Mouse (Mus musculus): ENCODE data around the gene Esx1. TPM values are rescaled to one million over a fixed set of nuclear protein-coding genes. Genes with fewer than 3 reads are reported as not detected.

The Esx1 gene
- polyA plus RNA-seq, 1 experiment from 2014 or later: not detected

- Histone ChIP-seq H3K27me3 (ENCODE audit: control insufficient read depth, insufficient read depth, low read depth, low read length) (no peaks in the 10 kb centered on the region), H3K36me3 (ENCODE audit: control insufficient read depth, insufficient read depth) (no peaks in the 10 kb centered on the region), H3K9ac (ENCODE audit: low read depth, low read length) (no peak overlapping the region), H3K4me3 (ENCODE audit: low read depth, low read length) (no peak overlapping the region), H3K4me1 (ENCODE audit: control insufficient read depth, low read depth, low read length) (no peaks in the 10 kb centered on the region), H3K4me2 (ENCODE audit: low read depth, low read length) (no peak overlapping the region), H3K27ac (ENCODE audit: low read length) (no peak overlapping the region), H3K9me3 (replicated peaks; ENCODE audit: control insufficient read depth, low read length) (no peaks in the 10 kb centered on the region)
- ATAC-seq (ENCODE audit: low read depth): no peak
- WGBS (ENCODE audit: insufficient replicate concordance): 27% methylated on average over 2 of the region's 2 CpGs
Measured at GRCm38 (mm10) chrX:137142546-137142945, 20.7 kb upstream of the Esx1 start.

- 17% methylated on average over 6 of the region's 6 CpGs for WGBS (ENCODE audit: insufficient replicate concordance)
- Histone ChIP-seq H3K4me2 (ENCODE audit: low read depth, low read length) (no peak overlapping the region), H3K9me3 (replicated peaks; ENCODE audit: control insufficient read depth, low read length) (no peaks in the 10 kb centered on the region), H3K9ac (ENCODE audit: low read depth, low read length) (no peak overlapping the region), H3K4me3 (ENCODE audit: low read depth, low read length) (no peak overlapping the region), H3K27ac (ENCODE audit: low read length) (no peak overlapping the region), H3K36me3 (ENCODE audit: control insufficient read depth, insufficient read depth) (no peaks in the 10 kb centered on the region), H3K27me3 (ENCODE audit: control insufficient read depth, insufficient read depth, low read depth, low read length) (no peaks in the 10 kb centered on the region), H3K4me1 (ENCODE audit: control insufficient read depth, low read depth, low read length) (no peaks in the 10 kb centered on the region)
- ATAC-seq (ENCODE audit: low read depth): no peak
Measured at GRCm38 (mm10) chrX:137141669-137142068, 19.8 kb upstream of the Esx1 start.

- H3K27ac ChIP-seq (ENCODE audit: low read length): no peak overlapping the region
- peaks cover 20% of the 10 kb centered on the region for H3K27me3 ChIP-seq (ENCODE audit: control insufficient read depth, insufficient read depth, low read depth, low read length)
- H3K4me2 ChIP-seq (ENCODE audit: low read depth, low read length): no peak overlapping the region
- 14% methylated on average over 17 of the region's 17 CpGs for WGBS (ENCODE audit: insufficient replicate concordance)
- H3K4me1 ChIP-seq (ENCODE audit: control insufficient read depth, low read depth, low read length): no peaks in the 10 kb centered on the region
- no peak overlapping the region for H3K4me3 ChIP-seq (ENCODE audit: low read depth, low read length)
- no peak overlapping the region for H3K9ac ChIP-seq (ENCODE audit: low read depth, low read length)
- H3K9me3 ChIP-seq (replicated peaks; ENCODE audit: control insufficient read depth, low read length): no peaks in the 10 kb centered on the region
- ATAC-seq (ENCODE audit: low read depth): no peak
- H3K36me3 ChIP-seq (ENCODE audit: control insufficient read depth, insufficient read depth): no peaks in the 10 kb centered on the region
Measured at GRCm38 (mm10) chrX:137127542-137127941, 5.7 kb upstream of the Esx1 start.

GRCm38 (mm10) chrX:137119675-137120423 lies 2.0 kb downstream of the Esx1 start:
- ATAC-seq (ENCODE audit: low read depth): no peak
- peak overlapping the region; percentile 27 for H3K4me3 ChIP-seq (ENCODE audit: low read depth, low read length)
- H3K27me3 ChIP-seq (ENCODE audit: control insufficient read depth, insufficient read depth, low read depth, low read length): peaks cover 61% of the 10 kb centered on the region

GRCm38 (mm10) chrX:137118097-137118746 lies 3.7 kb downstream of the Esx1 start:
- no peak overlapping the region for H3K27ac ChIP-seq (ENCODE audit: low read length)
- H3K4me1 ChIP-seq (ENCODE audit: control insufficient read depth, low read depth, low read length): no peaks in the 10 kb centered on the region
- H3K9me3 ChIP-seq (replicated peaks; ENCODE audit: control insufficient read depth, low read length): no peaks in the 10 kb centered on the region
- no peak overlapping the region for H3K9ac ChIP-seq (ENCODE audit: low read depth, low read length)
- no peak for ATAC-seq (ENCODE audit: low read depth)
- 19% methylated on average over 40 of the region's 40 CpGs for WGBS (ENCODE audit: insufficient replicate concordance)
- no peak overlapping the region for H3K4me3 ChIP-seq (ENCODE audit: low read depth, low read length)
- no peaks in the 10 kb centered on the region for H3K36me3 ChIP-seq (ENCODE audit: control insufficient read depth, insufficient read depth)
- no peak overlapping the region for H3K4me2 ChIP-seq (ENCODE audit: low read depth, low read length)
- H3K27me3 ChIP-seq (ENCODE audit: control insufficient read depth, insufficient read depth, low read depth, low read length): peaks cover 54% of the 10 kb centered on the region

More at GRCm38 (mm10) chrX:137119675-137120423, 2.0 kb downstream of the Esx1 start:
- Histone ChIP-seq H3K9me3 (replicated peaks; ENCODE audit: control insufficient read depth, low read length) (no peaks in the 10 kb centered on the region), H3K27ac (ENCODE audit: low read length) (no peak overlapping the region), H3K36me3 (ENCODE audit: control insufficient read depth, insufficient read depth) (no peaks in the 10 kb centered on the region), H3K4me1 (ENCODE audit: control insufficient read depth, low read depth, low read length) (no peaks in the 10 kb centered on the region), H3K9ac (ENCODE audit: low read depth, low read length) (no peak overlapping the region), H3K4me2 (ENCODE audit: low read depth, low read length) (peak overlapping the region; percentile 36)
- WGBS (ENCODE audit: insufficient replicate concordance): 19% methylated on average over 52 of the region's 52 CpGs

GRCm38 (mm10) chrX:137106498-137106897 lies 15.4 kb downstream of the Esx1 start:
- no peak for ATAC-seq (ENCODE audit: low read depth)
- WGBS (ENCODE audit: insufficient replicate concordance): 16% methylated on average over 13 of the region's 13 CpGs

GRCm38 (mm10) chrX:137104531-137104930 lies 17.4 kb downstream of the Esx1 start:
- Histone ChIP-seq H3K9me3 (replicated peaks; ENCODE audit: control insufficient read depth, low read length) (no peaks in the 10 kb centered on the region), H3K4me3 (ENCODE audit: low read depth, low read length) (no peak overlapping the region), H3K27me3 (ENCODE audit: control insufficient read depth, insufficient read depth, low read depth, low read length) (peaks cover 40% of the 10 kb centered on the region), H3K27ac (ENCODE audit: low read length) (no peak overlapping the region), H3K4me1 (ENCODE audit: control insufficient read depth, low read depth, low read length) (no peaks in the 10 kb centered on the region), H3K4me2 (ENCODE audit: low read depth, low read length) (no peak overlapping the region), H3K36me3 (ENCODE audit: control insufficient read depth, insufficient read depth) (no peaks in the 10 kb centered on the region), H3K9ac (ENCODE audit: low read depth, low read length) (no peak overlapping the region)
- ATAC-seq (ENCODE audit: low read depth): no peak
- WGBS (ENCODE audit: insufficient replicate concordance): 20% methylated on average over 25 of the region's 25 CpGs

More at GRCm38 (mm10) chrX:137106498-137106897, 15.4 kb downstream of the Esx1 start:
- no peaks in the 10 kb centered on the region for H3K9me3 ChIP-seq (replicated peaks; ENCODE audit: control insufficient read depth, low read length)
- H3K4me1 ChIP-seq (ENCODE audit: control insufficient read depth, low read depth, low read length): no peaks in the 10 kb centered on the region
- no peaks in the 10 kb centered on the region for H3K36me3 ChIP-seq (ENCODE audit: control insufficient read depth, insufficient read depth)
- no peak overlapping the region for H3K4me2 ChIP-seq (ENCODE audit: low read depth, low read length)
- H3K4me3 ChIP-seq (ENCODE audit: low read depth, low read length): no peak overlapping the region
- H3K27me3 ChIP-seq (ENCODE audit: control insufficient read depth, insufficient read depth, low read depth, low read length): peaks cover 33% of the 10 kb centered on the region
- no peak overlapping the region for H3K9ac ChIP-seq (ENCODE audit: low read depth, low read length)
- no peak overlapping the region for H3K27ac ChIP-seq (ENCODE audit: low read length)

All from liver, embryonic 16.5 days (tissue).